Mouse (Mus musculus) heart, embryonic 16.5 days (tissue): Measurements from ENCODE around the gene Sema4d. TPM values are rescaled to one million over a fixed set of nuclear protein-coding genes. Genes with fewer than 3 reads are reported as not detected.

ENCODE experiments used
- ATAC-seq: fragments of 200-750 bp; cut with Nextera tagmentation; replicated peaks from 2 replicates; pipeline ENCODE4 v1.8.0; 2017; ENCODE audit warnings: moderate number of reproducible peaks; ENCODE audit not compliant: insufficient read depth, low FRiP score; ENCODE audit errors: extremely low read depth
- H3K27ac ChIP-seq: fragments of 300-500 bp; sonication (generic); 2 replicates; pipeline ENCODE4 v1.5.1; 2014; ENCODE audit warnings: mild to moderate bottlenecking, low read length, control low read depth, moderate library complexity
- H3K27me3 ChIP-seq: fragments of 300-500 bp; sonication (generic); 2 replicates; pipeline ENCODE4 v1.6.1; 2014; ENCODE audit warnings: low read length, mixed read lengths; ENCODE audit not compliant: control insufficient read depth, insufficient read depth
- H3K36me3 ChIP-seq: fragments of 300-500 bp; sonication (generic); 2 replicates; pipeline ENCODE4 v1.6.1; 2014; ENCODE audit not compliant: control insufficient read depth, insufficient read depth
- H3K4me1 ChIP-seq: fragments of 300-500 bp; sonication (generic); 2 replicates; pipeline ENCODE4 v1.6.1; 2014; ENCODE audit warnings: low read length, mixed read lengths; ENCODE audit not compliant: control insufficient read depth, insufficient read depth
- H3K4me2 ChIP-seq: fragments of 300-500 bp; sonication (generic); 2 replicates; pipeline ENCODE4 v1.6.1; 2014; ENCODE audit warnings: low read depth, mild to moderate bottlenecking, control low read depth, low read length
- H3K4me3 ChIP-seq: fragments of 300-500 bp; sonication (generic); 2 replicates; pipeline ENCODE4 v1.5.1; 2014; ENCODE audit warnings: mild to moderate bottlenecking, control low read depth, low read length
- H3K9ac ChIP-seq: fragments of 300-500 bp; sonication (generic); 2 replicates; pipeline ENCODE4 v1.6.1; 2014; ENCODE audit warnings: low read length, control low read depth
- H3K9me3 ChIP-seq: fragments of 300-500 bp; sonication (generic); replicated peaks from 2 replicates; pipeline ENCODE4 v1.6.1; 2016; ENCODE audit warnings: low read length; ENCODE audit not compliant: control insufficient read depth
- WGBS: fragments of 180-500 bp; shearing (Covaris S2); extraction: QIAGEN DNeasy Blood & Tissue Kit; methylation state at CpG from one replicate; pipeline ENCODE4 v1.1.7; 2014; 5-methylcytosine and 5-hydroxymethylcytosine counted together
- polyA plus RNA-seq: library from polyadenylated mRNA; unstranded; fragments of >200 nt; fragmentation: Nextera tagmentation; extraction: Ambion mirVana; gene quantifications from 2 replicates; pipeline ENCODE4 v1.2.1, GENCODE M21; 2015

The Sema4d gene
- polyA plus RNA-seq, 1 experiment from 2014 or later, result 22.5 TPM

DNA sequence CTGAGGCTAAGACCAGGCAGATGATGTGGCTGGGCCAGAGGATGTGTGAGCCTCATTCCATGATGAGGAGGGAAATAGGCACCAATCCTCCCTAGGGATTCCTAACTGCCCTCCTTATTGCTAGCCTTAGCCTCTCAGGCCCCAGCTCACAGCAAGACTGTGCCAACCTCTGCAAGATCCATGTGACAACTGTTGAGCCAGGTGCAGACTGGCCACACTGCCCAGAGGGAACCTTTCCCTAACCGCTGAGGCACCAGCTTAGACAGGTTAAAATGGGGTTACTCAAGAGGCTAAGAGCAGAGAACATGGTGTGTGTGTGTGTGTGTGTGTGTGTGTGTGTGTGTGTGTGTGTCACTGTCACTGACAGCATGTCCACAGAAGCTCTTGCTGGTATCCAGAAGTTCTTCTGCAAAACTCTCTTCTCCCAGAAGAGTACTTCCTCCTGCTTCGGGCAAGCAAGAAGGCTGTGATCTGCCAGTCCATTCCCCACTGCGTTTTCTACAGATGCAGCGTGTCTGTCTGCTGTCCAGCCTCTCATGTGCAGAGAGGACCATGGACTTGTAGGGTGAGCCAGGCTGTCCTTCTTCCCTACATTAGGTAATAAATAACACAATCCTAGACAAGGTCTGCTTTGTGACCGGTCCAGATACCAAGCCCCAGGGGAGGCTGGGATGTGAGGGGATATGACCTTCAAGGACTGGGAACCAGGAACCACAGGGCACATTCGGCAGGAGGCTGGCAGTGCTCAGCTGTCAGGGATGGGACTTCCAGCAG, 24.8 kb upstream of the Sema4d start:
- ATAC-seq, result no peak
- no peaks in the 10 kb centered on the region for H3K36me3 ChIP-seq
- 43% methylated on average over 6 of the region's 6 CpGs for WGBS
- no peaks in the 10 kb centered on the region for H3K9me3 ChIP-seq
- no peak overlapping the region for H3K27ac ChIP-seq
- no peak overlapping the region for H3K9ac ChIP-seq
- no peak overlapping the region for H3K4me2 ChIP-seq
- no peak overlapping the region for H3K4me3 ChIP-seq
- H3K4me1 ChIP-seq, result peaks cover 15% of the 10 kb centered on the region
- no peaks in the 10 kb centered on the region for H3K27me3 ChIP-seq

DNA sequence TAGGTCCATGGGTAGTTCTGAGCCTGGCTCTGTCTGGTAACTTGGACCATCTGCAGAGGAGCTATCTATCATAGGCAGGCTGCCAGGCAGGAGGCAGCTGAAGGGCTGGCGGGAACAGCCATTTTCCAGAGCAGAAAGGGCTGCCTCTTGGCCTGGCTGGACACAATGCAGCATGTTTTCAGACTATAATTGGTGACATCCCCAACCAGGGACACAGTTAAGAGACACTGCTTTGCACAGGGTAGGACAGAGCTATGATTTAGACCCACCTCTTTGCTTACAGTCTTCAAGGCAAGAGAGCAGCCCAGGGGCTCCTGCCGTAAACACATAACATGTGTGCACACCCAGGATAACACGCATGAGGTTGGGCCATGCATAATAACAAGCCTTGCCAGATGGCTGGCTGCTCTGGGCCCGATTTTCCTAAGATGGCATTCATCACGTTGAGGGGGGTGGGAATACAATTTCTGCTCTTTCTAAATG, 23.1 kb upstream of the Sema4d start:
- H3K4me2 ChIP-seq, result no peak overlapping the region
- peak overlapping the region; percentile 64 for H3K27ac ChIP-seq
- H3K4me3 ChIP-seq, result no peak overlapping the region
- no peaks in the 10 kb centered on the region for H3K36me3 ChIP-seq
- no peak overlapping the region for H3K9ac ChIP-seq
- peaks cover 15% of the 10 kb centered on the region for H3K4me1 ChIP-seq
- WGBS, result 63% methylated on average over 5 of the region's 5 CpGs
- H3K9me3 ChIP-seq, result no peaks in the 10 kb centered on the region
- peak; percentile 42; the same call in 1 of the 2 replicates for ATAC-seq
- no peaks in the 10 kb centered on the region for H3K27me3 ChIP-seq

GRCm38 (mm10) chr13:51815865-51816504, 22.4 kb upstream of the Sema4d start:
- no peaks in the 10 kb centered on the region for H3K9me3 ChIP-seq
- no peak overlapping the region for H3K4me2 ChIP-seq
- peak; percentile 55; the same call in 1 of the 2 replicates for ATAC-seq
- no peak overlapping the region for H3K9ac ChIP-seq
- WGBS, result 44% methylated on average over 9 of the region's 9 CpGs
- H3K27me3 ChIP-seq, result no peaks in the 10 kb centered on the region
- H3K4me1 ChIP-seq, result peaks cover 15% of the 10 kb centered on the region
- H3K27ac ChIP-seq, result peak overlapping the region; percentile 64
- H3K36me3 ChIP-seq, result no peaks in the 10 kb centered on the region
- H3K4me3 ChIP-seq, result no peak overlapping the region

DNA sequence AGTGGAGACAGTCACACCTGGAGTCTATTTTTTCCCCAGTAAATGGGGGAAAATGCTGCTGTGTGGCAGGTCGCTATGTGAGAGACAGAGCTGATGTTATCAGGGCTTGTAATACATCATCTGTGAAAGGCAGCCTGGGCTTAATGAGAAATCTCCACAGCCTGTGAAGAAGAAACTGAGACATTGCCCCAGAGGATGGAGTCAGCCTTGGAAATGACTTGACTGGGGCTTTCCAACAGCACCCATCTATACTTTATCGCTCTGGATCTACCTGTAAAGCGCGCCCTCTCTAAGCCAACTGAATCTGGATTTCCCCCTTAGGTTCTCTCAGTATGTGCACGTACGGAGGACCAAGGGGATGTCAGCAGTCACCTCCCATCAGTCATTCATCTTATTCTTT, 21.1 kb upstream of the Sema4d start:
- H3K9ac ChIP-seq, result no peak overlapping the region
- peaks cover 15% of the 10 kb centered on the region for H3K4me1 ChIP-seq
- no peaks in the 10 kb centered on the region for H3K9me3 ChIP-seq
- H3K4me3 ChIP-seq, result no peak overlapping the region
- no peak for ATAC-seq
- 87% methylated on average over 6 of the region's 6 CpGs for WGBS
- H3K36me3 ChIP-seq, result no peaks in the 10 kb centered on the region
- no peak overlapping the region for H3K27ac ChIP-seq
- H3K4me2 ChIP-seq, result no peak overlapping the region
- no peaks in the 10 kb centered on the region for H3K27me3 ChIP-seq

- no peaks in the 10 kb centered on the region for H3K27me3 ChIP-seq
- peaks cover 15% of the 10 kb centered on the region for H3K4me1 ChIP-seq
- 58% methylated on average over 10 of the region's 10 CpGs for WGBS
- H3K4me2 ChIP-seq, result no peak overlapping the region
- no peaks in the 10 kb centered on the region for H3K9me3 ChIP-seq
- H3K36me3 ChIP-seq, result no peaks in the 10 kb centered on the region
- no peak overlapping the region for H3K4me3 ChIP-seq
- no peak overlapping the region for H3K9ac ChIP-seq
- no peak overlapping the region for H3K27ac ChIP-seq
- no peak for ATAC-seq
Measured at GRCm38 (mm10) chr13:51813621-51814615, 20.4 kb upstream of the Sema4d start.

- no peak overlapping the region for H3K27ac ChIP-seq
- no peaks in the 10 kb centered on the region; the same call in 1 of the 2 replicates for H3K27me3 ChIP-seq
- no peaks in the 10 kb centered on the region for H3K36me3 ChIP-seq
- H3K9me3 ChIP-seq, result no peaks in the 10 kb centered on the region
- no peaks in the 10 kb centered on the region for H3K4me1 ChIP-seq
- no peak for ATAC-seq
- H3K4me3 ChIP-seq, result no peak overlapping the region
- H3K4me2 ChIP-seq, result 0 out of 2 replicates have a peak overlapping the region, but pooled peaks have one; percentile 16
- 35% methylated on average over 12 of the region's 12 CpGs for WGBS
- no peak overlapping the region for H3K9ac ChIP-seq
Measured at GRCm38 (mm10) chr13:51808141-51808540, 14.6 kb upstream of the Sema4d start.

DNA sequence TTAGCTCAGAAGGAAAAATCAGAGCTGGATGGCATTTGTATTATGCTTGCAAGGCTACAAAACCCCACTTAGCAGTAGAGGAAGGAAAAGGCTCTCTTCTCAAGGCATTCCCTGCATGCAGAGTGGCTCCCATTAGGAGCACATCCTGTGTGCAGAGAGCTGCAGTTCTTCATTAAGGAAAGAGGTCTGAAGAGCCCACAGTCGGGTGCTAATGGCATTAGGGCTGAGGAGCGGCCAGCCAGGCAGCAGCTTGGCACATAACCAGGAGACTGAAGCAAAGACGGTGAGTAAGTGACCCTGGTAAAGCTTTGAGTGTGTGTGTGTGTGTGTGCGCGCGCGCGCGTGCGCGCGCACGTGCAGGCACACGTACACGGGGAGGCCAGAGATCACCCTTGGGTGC, 12.7 kb upstream of the Sema4d start:
- H3K36me3 ChIP-seq, result no peaks in the 10 kb centered on the region
- H3K9ac ChIP-seq, result no peak overlapping the region
- H3K27ac ChIP-seq, result no peak overlapping the region
- no peaks in the 10 kb centered on the region for H3K4me1 ChIP-seq
- H3K27me3 ChIP-seq, result no peaks in the 10 kb centered on the region; the same call in 1 of the 2 replicates
- no peak overlapping the region for H3K4me2 ChIP-seq
- H3K9me3 ChIP-seq, result no peaks in the 10 kb centered on the region
- H3K4me3 ChIP-seq, result no peak overlapping the region
- 82% methylated on average over 15 of the region's 15 CpGs for WGBS
- ATAC-seq, result no peak

- ATAC-seq, result no peak
- no peaks in the 10 kb centered on the region for H3K4me1 ChIP-seq
- H3K4me2 ChIP-seq, result no peak overlapping the region
- no peak overlapping the region for H3K4me3 ChIP-seq
- WGBS, result 71% methylated on average over 4 of the region's 4 CpGs
- H3K36me3 ChIP-seq, result no peaks in the 10 kb centered on the region
- H3K27ac ChIP-seq, result no peak overlapping the region
- no peaks in the 10 kb centered on the region for H3K9me3 ChIP-seq
- H3K27me3 ChIP-seq, result no peaks in the 10 kb centered on the region; the same call in 1 of the 2 replicates
- no peak overlapping the region for H3K9ac ChIP-seq
Measured at GRCm38 (mm10) chr13:51805634-51806033, 12.1 kb upstream of the Sema4d start.
